Mouse (Mus musculus) heart, postnatal 0 days (tissue): ENCODE measurements around the gene Sytl2. TPM values are rescaled to one million over a fixed set of nuclear protein-coding genes. Genes with fewer than 3 reads are reported as not detected.

Experiments used
- ATAC-seq: fragments of 200-750 bp; cut with Nextera tagmentation; 2 replicates; pipeline ENCODE4 v1.8.0; 2017; ENCODE audit warnings: low read depth, moderate number of reproducible peaks, moderate library complexity; ENCODE audit not compliant: insufficient read depth
- DNase-seq: peaks from one replicate; pipeline ENCODE4 v3.0.0-alpha.2; 2016; ENCODE audit warnings: low spot score
- H3K27ac ChIP-seq: fragments of 300-500 bp; sonication (generic); 2 replicates; pipeline ENCODE4 v1.5.1; 2014; ENCODE audit warnings: low read depth, mild to moderate bottlenecking
- H3K27me3 ChIP-seq: fragments of 300-500 bp; sonication (generic); 2 replicates; pipeline ENCODE4 v1.6.1; 2014; ENCODE audit warnings: low read length, mixed read lengths; ENCODE audit not compliant: control insufficient read depth, insufficient read depth
- H3K36me3 ChIP-seq: fragments of 300-500 bp; sonication (generic); replicated peaks from 2 replicates; pipeline ENCODE4 v1.6.1; 2014; ENCODE audit warnings: low read length, mixed read lengths; ENCODE audit not compliant: control insufficient read depth, insufficient read depth
- H3K4me1 ChIP-seq: fragments of 300-500 bp; sonication (generic); 2 replicates; pipeline ENCODE4 v1.6.1; 2014; ENCODE audit warnings: antibody characterized with exemption; ENCODE audit not compliant: control insufficient read depth, insufficient read depth
- H3K4me2 ChIP-seq: fragments of 300-500 bp; sonication (generic); 2 replicates; pipeline ENCODE4 v1.6.1; 2014; ENCODE audit warnings: low read depth, mild to moderate bottlenecking, low read length, moderate library complexity
- H3K4me3 ChIP-seq: fragments of 300-500 bp; sonication (generic); 2 replicates; pipeline ENCODE4 v1.5.1; 2014; ENCODE audit warnings: low read depth, low read length
- H3K9ac ChIP-seq: fragments of 300-500 bp; sonication (generic); replicated peaks from 2 replicates; pipeline ENCODE4 v1.6.1; 2014; ENCODE audit warnings: low read depth, low read length, mixed read lengths
- H3K9me3 ChIP-seq: fragments of 300-500 bp; sonication (generic); replicated peaks from 2 replicates; pipeline ENCODE4 v1.6.1; 2016; ENCODE audit warnings: low read length; ENCODE audit not compliant: control insufficient read depth
- CTCF ChIP-seq: IDR thresholded peaks from 2 replicates; pipeline ENCODE4 v1.5.1; 2016; ENCODE audit warnings: antibody characterized with exemption, control low read depth, low read depth
- EP300 ChIP-seq: IDR thresholded peaks from 2 replicates; pipeline ENCODE4 v1.6.1; 2016; ENCODE audit warnings: antibody characterized with exemption, low read depth
- WGBS: fragments of 180-500 bp; shearing (Covaris S2); extraction: QIAGEN DNeasy Blood & Tissue Kit; methylation state at CpG from one replicate; pipeline ENCODE4 v1.1.7; 2014; 5-methylcytosine and 5-hydroxymethylcytosine counted together
- polyA plus RNA-seq: library from polyadenylated mRNA; unstranded; fragments of >200 nt; fragmentation: Nextera tagmentation; extraction: Ambion mirVana; gene quantifications from 2 replicates; pipeline ENCODE4 v1.2.1, GENCODE M21; 2015
- total RNA-seq: library from RNA; depleted of rRNA; stranded (reverse); fragments of >200 nt; gene quantifications from 2 replicates; pipeline ENCODE4 v1.2.3, GENCODE M21; 2014; ENCODE audit warnings: low replicate concordance

Gene Sytl2
- total and polyA plus RNA-seq, 2 experiments from 2014 or later = 7.0 to 8.7 TPM

DNA sequence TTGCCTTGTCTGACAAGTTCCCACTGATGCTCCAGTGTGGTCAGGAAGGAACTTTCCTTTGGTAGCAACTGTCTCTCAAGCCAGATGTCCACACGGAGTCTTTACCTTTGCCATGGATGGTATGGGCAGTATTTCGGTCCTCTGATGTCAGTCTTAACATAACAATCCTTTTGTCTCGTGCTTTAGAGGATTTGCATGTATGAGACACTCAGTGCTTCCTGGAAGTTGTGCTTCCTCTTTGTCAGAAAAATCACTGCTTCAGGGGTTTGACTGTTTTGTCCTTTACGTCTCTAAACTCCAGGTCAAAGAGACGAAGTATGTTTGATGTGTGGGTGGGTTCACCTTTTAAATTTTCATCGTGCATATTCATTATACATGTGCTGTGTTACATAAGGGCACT, 10.2 kb upstream of the Sytl2 start:
- Histone ChIP-seq H3K4me3 (no peak overlapping the region), H3K9me3 (no peaks in the 10 kb centered on the region), H3K36me3 (no peaks in the 10 kb centered on the region), H3K27ac (no peak overlapping the region), H3K4me1 (no peaks in the 10 kb centered on the region), H3K9ac (no peak overlapping the region), H3K4me2 (no peak overlapping the region), H3K27me3 (no peaks in the 10 kb centered on the region)
- WGBS = 71% methylated on average over 6 of the region's 6 CpGs
- no peak for TF ChIP-seq CTCF
- no peak for TF ChIP-seq EP300
- DNase-seq (no peak), ATAC-seq (no peak)

DNA sequence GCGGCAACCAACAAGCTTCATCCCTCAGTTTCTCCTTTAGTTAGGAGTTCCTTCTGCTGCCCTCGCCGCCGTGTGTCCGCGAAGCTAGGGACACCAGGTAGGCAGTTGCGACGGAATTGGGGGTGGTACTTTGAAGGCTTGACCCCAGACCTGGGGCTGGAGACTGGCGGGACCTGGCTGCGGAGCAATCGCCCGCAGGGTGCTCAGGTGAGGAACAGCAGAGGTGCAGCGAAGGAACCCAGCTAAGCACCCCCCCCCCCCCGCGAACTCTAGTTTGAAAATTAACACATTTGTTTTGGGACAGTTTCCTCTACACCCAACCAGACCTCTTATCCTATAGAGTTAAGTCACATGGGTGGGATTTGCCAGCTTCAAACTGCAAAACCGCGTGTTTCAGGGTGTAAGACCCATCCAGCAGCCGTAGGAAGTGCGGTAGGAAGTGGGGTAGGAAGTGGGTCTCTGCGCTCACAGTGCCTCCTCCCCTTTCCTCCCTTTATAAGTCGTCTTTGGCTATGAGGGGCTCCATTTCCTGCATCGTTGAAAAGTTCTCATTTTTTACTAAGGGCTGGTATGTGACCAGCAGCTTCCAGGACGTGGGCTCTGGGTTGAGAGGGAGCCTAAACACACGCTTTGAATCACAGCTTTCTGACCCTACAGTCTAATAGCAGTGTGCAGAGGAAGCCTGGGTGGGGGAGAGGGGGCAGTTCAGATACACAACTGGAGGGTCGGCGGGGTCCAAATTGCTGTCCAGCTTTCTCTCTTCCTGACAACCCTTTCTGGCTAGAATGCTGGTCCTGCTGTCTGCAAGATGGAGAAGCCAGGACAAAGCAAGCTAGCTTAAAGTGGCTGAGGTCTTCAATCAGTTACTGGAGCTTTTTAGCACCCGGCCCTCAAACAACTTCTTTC, 848 bp downstream of the Sytl2 start:
- 0 out of 2 replicates have a peak, but pooled peaks cover 2% of the 10 kb centered on the region for H3K27me3 ChIP-seq
- no peaks in the 10 kb centered on the region for H3K9me3 ChIP-seq
- DNase-seq (no peak), ATAC-seq (peak; percentile 28)
- peak overlapping the region; percentile 91 for H3K4me2 ChIP-seq
- H3K9ac ChIP-seq = peak overlapping the region; percentile 54
- H3K4me1 ChIP-seq = no peaks in the 10 kb centered on the region
- TF ChIP-seq CTCF (no peak), EP300 (no peak)
- H3K4me3 ChIP-seq = peak overlapping the region; percentile 59
- WGBS = 6% methylated on average over 26 of the region's 27 CpGs
- H3K27ac ChIP-seq = no peak overlapping the region
- H3K36me3 ChIP-seq = no peaks in the 10 kb centered on the region

DNA sequence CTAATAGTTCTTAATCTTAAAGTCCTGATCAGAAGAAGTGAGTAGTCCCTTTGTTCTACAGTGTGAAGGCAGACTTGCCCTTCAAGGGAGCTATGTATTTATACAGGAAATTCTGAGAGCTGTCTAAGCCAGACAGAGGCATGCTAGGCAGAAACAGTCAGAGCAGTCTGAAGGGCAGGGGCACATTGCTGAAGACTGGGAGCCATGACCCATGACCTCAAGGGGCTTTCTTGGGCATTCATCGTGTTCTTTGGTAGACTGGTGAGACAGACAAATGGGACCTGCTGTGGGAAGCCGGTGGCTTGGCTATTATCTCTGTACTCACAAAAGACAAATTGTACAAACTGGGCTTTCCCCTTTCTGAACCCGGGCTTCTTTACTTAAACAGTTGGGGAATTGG, 4.0 kb downstream of the Sytl2 start:
- Histone ChIP-seq H3K9ac (no peak overlapping the region), H3K27ac (no peak overlapping the region), H3K36me3 (no peaks in the 10 kb centered on the region), H3K4me1 (no peaks in the 10 kb centered on the region), H3K9me3 (no peaks in the 10 kb centered on the region), H3K4me2 (no peak overlapping the region), H3K4me3 (no peak overlapping the region), H3K27me3 (0 out of 2 replicates have a peak, but pooled peaks cover 2% of the 10 kb centered on the region)
- DNase-seq (no peak), ATAC-seq (no peak)
- TF ChIP-seq EP300 = no peak
- TF ChIP-seq CTCF = no peak
- WGBS = 54% methylated on average over 3 of the region's 3 CpGs

DNA sequence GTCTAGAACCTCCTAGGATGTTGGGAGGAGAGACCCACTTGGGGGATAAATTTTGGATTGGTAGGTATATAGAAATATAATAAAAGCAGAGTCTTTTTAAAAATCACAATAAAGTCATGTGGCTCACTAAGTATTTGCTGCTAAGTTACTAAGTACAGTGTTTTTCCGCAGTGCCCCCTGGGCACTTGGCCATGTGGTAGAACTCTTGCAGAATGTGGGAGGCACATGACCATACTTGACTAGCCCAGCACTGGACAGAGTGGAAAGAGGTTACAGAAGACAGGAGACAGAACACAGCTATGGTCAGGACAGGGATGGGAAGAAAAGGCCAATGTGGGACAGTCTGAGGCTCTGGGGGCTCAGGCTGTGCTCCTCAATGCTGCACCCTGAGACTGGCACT, 4.9 kb downstream of the Sytl2 start:
- no peak overlapping the region for H3K4me3 ChIP-seq
- ATAC-seq (no peak), DNase-seq (no peak)
- no peak overlapping the region for H3K4me2 ChIP-seq
- 0 out of 2 replicates have a peak, but pooled peaks cover 2% of the 10 kb centered on the region for H3K27me3 ChIP-seq
- no peaks in the 10 kb centered on the region for H3K9me3 ChIP-seq
- no peaks in the 10 kb centered on the region for H3K4me1 ChIP-seq
- H3K9ac ChIP-seq = no peak overlapping the region
- H3K27ac ChIP-seq = no peak overlapping the region
- TF ChIP-seq EP300 (no peak), CTCF (no peak)
- 78% methylated on average over 1 of the region's 1 CpGs for WGBS
- no peaks in the 10 kb centered on the region for H3K36me3 ChIP-seq

- 77% methylated on average over 6 of the region's 6 CpGs for WGBS
- Histone ChIP-seq H3K4me3 (no peak overlapping the region), H3K9ac (no peak overlapping the region), H3K36me3 (no peaks in the 10 kb centered on the region), H3K27ac (no peak overlapping the region), H3K4me2 (no peak overlapping the region), H3K9me3 (no peaks in the 10 kb centered on the region), H3K4me1 (no peaks in the 10 kb centered on the region), H3K27me3 (0 out of 2 replicates have a peak, but pooled peaks cover 2% of the 10 kb centered on the region)
- TF ChIP-seq EP300 (no peak), CTCF (no peak)
- no peak for ATAC-seq
- no peak for DNase-seq
These were observed 6.0 kb downstream of the Sytl2 start for GRCm38 (mm10) chr7:90308003-90308402.
